Mouse (Mus musculus) forebrain, embryonic 15.5 days (tissue): Measurements from ENCODE around the gene Evl. TPM values are rescaled to one million over a fixed set of nuclear protein-coding genes. Genes with fewer than 3 reads are reported as not detected.
A peak's percentile ranks its signal among the peaks of the same experiment; 100 is the strongest.

Experiments
- ATAC-seq: fragments of 200-750 bp; cut with Nextera tagmentation; replicated peaks from 2 replicates; pipeline ENCODE4 v1.8.0; 2017; ENCODE audit warnings: mild to moderate bottlenecking, moderate TSS enrichment, moderate library complexity
- H3K27ac ChIP-seq: fragments of 300-500 bp; sonication (generic); replicated peaks from 2 replicates; pipeline ENCODE4 v1.5.1; 2015; ENCODE audit warnings: mild to moderate bottlenecking, inconsistent platforms
- H3K27me3 ChIP-seq: fragments of 300-500 bp; sonication (generic); 2 replicates; pipeline ENCODE4 v1.6.1; 2015; ENCODE audit warnings: inconsistent platforms
- H3K36me3 ChIP-seq: fragments of 300-500 bp; sonication (generic); 2 replicates; pipeline ENCODE4 v1.6.1; 2015; ENCODE audit warnings: mild to moderate bottlenecking, inconsistent platforms
- H3K4me1 ChIP-seq: fragments of 300-500 bp; sonication (generic); 2 replicates; pipeline ENCODE4 v1.6.1; 2015; ENCODE audit warnings: inconsistent platforms
- H3K4me2 ChIP-seq: fragments of 300-500 bp; sonication (generic); replicated peaks from 2 replicates; pipeline ENCODE4 v1.6.1; 2015; ENCODE audit warnings: mild to moderate bottlenecking, inconsistent platforms
- H3K4me3 ChIP-seq: fragments of 300-500 bp; sonication (generic); 2 replicates; pipeline ENCODE4 v1.5.1; 2015; ENCODE audit warnings: mild to moderate bottlenecking, inconsistent platforms
- H3K9ac ChIP-seq: fragments of 300-500 bp; sonication (generic); replicated peaks from 2 replicates; pipeline ENCODE4 v1.6.1; 2015; ENCODE audit warnings: mild to moderate bottlenecking, inconsistent platforms
- H3K9me3 ChIP-seq: fragments of 300-500 bp; sonication (generic); 2 replicates; pipeline ENCODE4 v1.6.1; 2016; ENCODE audit warnings: inconsistent platforms
- WGBS: fragments of 180-500 bp; shearing (Covaris S2); methylation state at CpG from one replicate; pipeline ENCODE4 v1.1.7; 2015; ENCODE audit warnings: mixed read lengths; 5-methylcytosine and 5-hydroxymethylcytosine counted together
- polyA plus RNA-seq: library from polyadenylated mRNA; unstranded; fragments of >200 nt; fragmentation: Nextera tagmentation; extraction: Ambion mirVana; gene quantifications from 2 replicates; pipeline ENCODE4 v1.2.1, GENCODE M21; 2015

Evl gene
- polyA plus RNA-seq, 1 experiment from 2014 or later: 213 TPM

- H3K4me1 ChIP-seq: no peaks in the 10 kb centered on the region
- no peaks in the 10 kb centered on the region for H3K27me3 ChIP-seq
- peaks cover 41% of the 10 kb centered on the region for H3K36me3 ChIP-seq
- WGBS: 82% methylated on average over 6 of the region's 6 CpGs
- H3K9ac ChIP-seq: no peak overlapping the region
- no peak overlapping the region for H3K4me2 ChIP-seq
- ATAC-seq: no peak
- no peaks in the 10 kb centered on the region for H3K9me3 ChIP-seq
- H3K27ac ChIP-seq: no peak overlapping the region
- H3K4me3 ChIP-seq: no peak overlapping the region
Measured at GRCm38 (mm10) chr12:108686463-108686862, 131.9 kb downstream of the Evl start.

- Histone ChIP-seq H3K4me2 (no peak overlapping the region), H3K27ac (no peak overlapping the region), H3K9ac (no peak overlapping the region), H3K27me3 (no peaks in the 10 kb centered on the region), H3K4me1 (no peaks in the 10 kb centered on the region), H3K36me3 (peaks cover 37% of the 10 kb centered on the region), H3K4me3 (no peak overlapping the region), H3K9me3 (no peaks in the 10 kb centered on the region)
- 70% methylated on average over 6 of the region's 6 CpGs for WGBS
- no peak for ATAC-seq
Measured at GRCm38 (mm10) chr12:108686926-108687325, 132.4 kb downstream of the Evl start.

- peaks cover 16% of the 10 kb centered on the region; the same call in 1 of the 2 replicates for H3K36me3 ChIP-seq
- WGBS: 91% methylated on average over 9 of the region's 9 CpGs
- no peak for ATAC-seq
- H3K9ac ChIP-seq: no peak overlapping the region
- no peak overlapping the region for H3K4me3 ChIP-seq
- H3K4me2 ChIP-seq: no peak overlapping the region
- H3K9me3 ChIP-seq: no peaks in the 10 kb centered on the region
- no peaks in the 10 kb centered on the region for H3K27me3 ChIP-seq
- H3K4me1 ChIP-seq: no peaks in the 10 kb centered on the region
- H3K27ac ChIP-seq: no peak overlapping the region
Measured at GRCm38 (mm10) chr12:108689167-108689566, 134.6 kb downstream of the Evl start.

- H3K4me2 ChIP-seq: no peak overlapping the region
- no peak overlapping the region for H3K27ac ChIP-seq
- 84% methylated on average over 9 of the region's 9 CpGs for WGBS
- ATAC-seq: no peak
- no peaks in the 10 kb centered on the region for H3K9me3 ChIP-seq
- H3K9ac ChIP-seq: no peak overlapping the region
- H3K4me3 ChIP-seq: no peak overlapping the region
- no peaks in the 10 kb centered on the region for H3K27me3 ChIP-seq
- no peaks in the 10 kb centered on the region for H3K4me1 ChIP-seq
- H3K36me3 ChIP-seq: peaks cover 10% of the 10 kb centered on the region; the same call in 1 of the 2 replicates
Measured at GRCm38 (mm10) chr12:108690529-108690928, 136.0 kb downstream of the Evl start.

- no peak; the same call in 1 of the 2 replicates for ATAC-seq
- Histone ChIP-seq H3K4me2 (no peak overlapping the region), H3K36me3 (no peaks in the 10 kb centered on the region), H3K4me1 (no peaks in the 10 kb centered on the region), H3K9ac (no peak overlapping the region), H3K27ac (no peak overlapping the region), H3K4me3 (no peak overlapping the region), H3K9me3 (no peaks in the 10 kb centered on the region), H3K27me3 (no peaks in the 10 kb centered on the region)
- WGBS: 72% methylated on average over 2 of the region's 2 CpGs
Measured at GRCm38 (mm10) chr12:108693592-108693991, 139.1 kb downstream of the Evl start.

- H3K4me1 ChIP-seq: no peaks in the 10 kb centered on the region
- H3K36me3 ChIP-seq: no peaks in the 10 kb centered on the region
- no peaks in the 10 kb centered on the region for H3K9me3 ChIP-seq
- H3K27me3 ChIP-seq: no peaks in the 10 kb centered on the region
- H3K27ac ChIP-seq: no peak overlapping the region
- H3K4me2 ChIP-seq: no peak overlapping the region
- ATAC-seq: no peak
- no peak overlapping the region for H3K4me3 ChIP-seq
- WGBS: 89% methylated on average over 1 of the region's 1 CpGs
- H3K9ac ChIP-seq: no peak overlapping the region
Measured at GRCm38 (mm10) chr12:108694223-108694622, 139.7 kb downstream of the Evl start.

- Histone ChIP-seq H3K9ac (no peak overlapping the region), H3K9me3 (no peaks in the 10 kb centered on the region), H3K27ac (no peak overlapping the region), H3K27me3 (peaks cover 35% of the 10 kb centered on the region), H3K36me3 (no peaks in the 10 kb centered on the region), H3K4me2 (no peak overlapping the region), H3K4me1 (peaks cover 9% of the 10 kb centered on the region), H3K4me3 (no peak overlapping the region)
- 72% methylated on average over 11 of the region's 11 CpGs for WGBS
- no peak for ATAC-seq
Measured at GRCm38 (mm10) chr12:108698697-108699471, 144.4 kb downstream of the Evl start.

GRCm38 (mm10) chr12:108699576-108699975 is 145.1 kb downstream of the Evl start:
- WGBS: 87% methylated on average over 10 of the region's 10 CpGs
- ATAC-seq: no peak
- H3K9ac ChIP-seq: no peak overlapping the region
- H3K4me2 ChIP-seq: no peak overlapping the region
- H3K27ac ChIP-seq: no peak overlapping the region
- peaks cover 35% of the 10 kb centered on the region for H3K27me3 ChIP-seq
- H3K4me3 ChIP-seq: no peak overlapping the region
- peaks cover 9% of the 10 kb centered on the region for H3K4me1 ChIP-seq
- H3K9me3 ChIP-seq: no peaks in the 10 kb centered on the region
- H3K36me3 ChIP-seq: no peaks in the 10 kb centered on the region

GRCm38 (mm10) chr12:108700037-108700436 is 145.5 kb downstream of the Evl start:
- H3K4me1 ChIP-seq: peaks cover 9% of the 10 kb centered on the region
- no peak overlapping the region for H3K27ac ChIP-seq
- H3K9me3 ChIP-seq: no peaks in the 10 kb centered on the region
- 87% methylated on average over 5 of the region's 5 CpGs for whole genome bisulfite sequencing
- no peak overlapping the region for H3K9ac ChIP-seq
- H3K27me3 ChIP-seq: peaks cover 35% of the 10 kb centered on the region
- H3K4me3 ChIP-seq: no peak overlapping the region
- no peak overlapping the region for H3K4me2 ChIP-seq
- no peaks in the 10 kb centered on the region for H3K36me3 ChIP-seq
- ATAC-seq: no peak

- peaks cover 35% of the 10 kb centered on the region for H3K27me3 ChIP-seq
- no peak overlapping the region for H3K4me2 ChIP-seq
- WGBS: 64% methylated on average over 2 of the region's 2 CpGs
- H3K4me3 ChIP-seq: no peak overlapping the region
- H3K27ac ChIP-seq: no peak overlapping the region
- peaks cover 9% of the 10 kb centered on the region for H3K4me1 ChIP-seq
- no peak overlapping the region for H3K9ac ChIP-seq
- no peak for ATAC-seq
- H3K9me3 ChIP-seq: no peaks in the 10 kb centered on the region
- no peaks in the 10 kb centered on the region for H3K36me3 ChIP-seq
Measured at GRCm38 (mm10) chr12:108701221-108701620, 146.7 kb downstream of the Evl start.

GRCm38 (mm10) chr12:108702185-108702584 is 147.7 kb downstream of the Evl start, which contains the start of gene Degs2:
Gene Degs2 (minus strand): TSS chr12:108702315.
- ATAC-seq: no peak
- Histone ChIP-seq H3K9me3 (no peaks in the 10 kb centered on the region), H3K36me3 (no peaks in the 10 kb centered on the region), H3K27me3 (peaks cover 35% of the 10 kb centered on the region), H3K4me2 (peak within 1 kb of the TSS; percentile 42), H3K4me3 (peak within 1 kb of the TSS; percentile 24), H3K9ac (no peak within 1 kb of the TSS), H3K4me1 (peaks cover 9% of the 10 kb centered on the region), H3K27ac (no peak within 1 kb of the TSS)
- under 1% methylated on average over 32 of the region's 32 CpGs for WGBS

GRCm38 (mm10) chr12:108705486-108705885 is 151.0 kb downstream of the Evl start:
- ATAC-seq: no peak
- 88% methylated on average over 6 of the region's 6 CpGs for WGBS
- no peak overlapping the region for H3K4me2 ChIP-seq

GRCm38 (mm10) chr12:108706129-108706528 is 151.6 kb downstream of the Evl start:
- H3K9me3 ChIP-seq: no peaks in the 10 kb centered on the region
- H3K36me3 ChIP-seq: no peaks in the 10 kb centered on the region
- H3K27ac ChIP-seq: no peak overlapping the region
- ATAC-seq: no peak
- H3K27me3 ChIP-seq: peaks cover 28% of the 10 kb centered on the region
- no peak overlapping the region for H3K4me2 ChIP-seq
- H3K4me1 ChIP-seq: peaks cover 9% of the 10 kb centered on the region
- H3K9ac ChIP-seq: no peak overlapping the region
- WGBS: 44% methylated on average over 7 of the region's 7 CpGs
- no peak overlapping the region for H3K4me3 ChIP-seq

More at GRCm38 (mm10) chr12:108705486-108705885, 151.0 kb downstream of the Evl start:
- Histone ChIP-seq H3K4me3 (no peak overlapping the region), H3K27me3 (peaks cover 34% of the 10 kb centered on the region), H3K4me1 (peaks cover 9% of the 10 kb centered on the region), H3K9ac (no peak overlapping the region), H3K9me3 (no peaks in the 10 kb centered on the region), H3K27ac (no peak overlapping the region), H3K36me3 (no peaks in the 10 kb centered on the region)
